Mouse (Mus musculus): Measurements from ENCODE around the gene Limch1.

Gene Limch1

GRCm38 (mm10) chr5:66871521-66872050 is 126.0 kb downstream of the Limch1 start:
- no peak for DNase-seq (ENCODE audit: extremely low read depth, low read depth, low spot score)

- DNase-seq (ENCODE audit: extremely low read depth, low read depth, low spot score), result no peak
Measured at GRCm38 (mm10) chr5:66872053-66872452, 126.4 kb downstream of the Limch1 start.

GRCm38 (mm10) chr5:66872681-66873080 is 127.1 kb downstream of the Limch1 start:
- DNase-seq (ENCODE audit: extremely low read depth, low read depth, low spot score), result no peak

- no peak for DNase-seq (ENCODE audit: extremely low read depth, low read depth, low spot score)
Measured at GRCm38 (mm10) chr5:66876018-66876805, 130.6 kb downstream of the Limch1 start.

GRCm38 (mm10) chr5:66877066-66877465 is 131.4 kb downstream of the Limch1 start:
- no peak for DNase-seq (ENCODE audit: extremely low read depth, low read depth, low spot score)

GRCm38 (mm10) chr5:66881901-66882341 is 136.3 kb downstream of the Limch1 start:
- DNase-seq (ENCODE audit: extremely low read depth, low read depth, low spot score), result no peak

- DNase-seq (ENCODE audit: extremely low read depth, low read depth, low spot score), result no peak
Measured at GRCm38 (mm10) chr5:66882718-66883117, 137.1 kb downstream of the Limch1 start.

GRCm38 (mm10) chr5:66884505-66884904 is 138.9 kb downstream of the Limch1 start:
- no peak for DNase-seq (ENCODE audit: extremely low read depth, low read depth, low spot score)

- DNase-seq (ENCODE audit: extremely low read depth, low read depth, low spot score), result no peak
Measured at GRCm38 (mm10) chr5:66886410-66887120, 140.9 kb downstream of the Limch1 start.

GRCm38 (mm10) chr5:66888061-66888460 is 142.4 kb downstream of the Limch1 start:
- no peak for DNase-seq (ENCODE audit: extremely low read depth, low read depth, low spot score)

- DNase-seq (ENCODE audit: extremely low read depth, low read depth, low spot score), result no peak
Measured at GRCm38 (mm10) chr5:66889337-66889736, 143.7 kb downstream of the Limch1 start.

- no peak for DNase-seq (ENCODE audit: extremely low read depth, low read depth, low spot score)
Measured at GRCm38 (mm10) chr5:66895440-66896120, 150.0 kb downstream of the Limch1 start.

GRCm38 (mm10) chr5:66897584-66897983 is 152.0 kb downstream of the Limch1 start:
- no peak for DNase-seq (ENCODE audit: extremely low read depth, low read depth, low spot score)

- DNase-seq (ENCODE audit: extremely low read depth, low read depth, low spot score), result no peak
Measured at GRCm38 (mm10) chr5:66898252-66898651, 152.6 kb downstream of the Limch1 start.

- no peak for DNase-seq (ENCODE audit: extremely low read depth, low read depth, low spot score)
Measured at GRCm38 (mm10) chr5:66898811-66899430, 153.3 kb downstream of the Limch1 start.

GRCm38 (mm10) chr5:66901116-66901515 is 155.5 kb downstream of the Limch1 start:
- no peak for DNase-seq (ENCODE audit: extremely low read depth, low read depth, low spot score)

GRCm38 (mm10) chr5:66904835-66905234 is 159.2 kb downstream of the Limch1 start:
- DNase-seq (ENCODE audit: extremely low read depth, low read depth, low spot score), result no peak

- no peak for DNase-seq (ENCODE audit: extremely low read depth, low read depth, low spot score)
Measured at GRCm38 (mm10) chr5:66908883-66909282, 163.3 kb downstream of the Limch1 start.

- DNase-seq (ENCODE audit: extremely low read depth, low read depth, low spot score), result no peak
Measured at GRCm38 (mm10) chr5:66909962-66910361, 164.3 kb downstream of the Limch1 start.

- no peak for DNase-seq (ENCODE audit: extremely low read depth, low read depth, low spot score)
Measured at GRCm38 (mm10) chr5:66910610-66911009, 165.0 kb downstream of the Limch1 start.

GRCm38 (mm10) chr5:66911068-66911467 is 165.4 kb downstream of the Limch1 start:
- DNase-seq (ENCODE audit: extremely low read depth, low read depth, low spot score), result no peak
